Mouse (Mus musculus): Measurements from ENCODE around the gene Rps7. TPM values are rescaled to one million over a fixed set of nuclear protein-coding genes. Genes with fewer than 3 reads are reported as not detected.

Gene Rps7
- 309 and 363 TPM in 2 replicates for polyA plus RNA-seq (2012)

GRCm38 (mm10) chr12:28635535-28636476, at the start of gene Rps7:
Gene Rps7, minus strand, starts transcription at chr12:28635953.
- no peak for TF ChIP-seq GATA1 (IDR thresholded peaks at IDR 0.05; ENCODE audit: low read length)

- no peak for TF ChIP-seq GATA1 (IDR thresholded peaks at IDR 0.05; ENCODE audit: low read length)
These were observed 48.9 kb upstream of the Rps7 start for GRCm38 (mm10) chr12:28684674-28685073.

GRCm38 (mm10) chr12:28675925-28676209, 40.1 kb upstream of the Rps7 start:
- no peak for TF ChIP-seq GATA1 (IDR thresholded peaks at IDR 0.05; ENCODE audit: low read length)

- no peak for TF ChIP-seq GATA1 (IDR thresholded peaks at IDR 0.05; ENCODE audit: low read length)
These were observed 39.6 kb upstream of the Rps7 start, which contains the start of gene Adi1 for GRCm38 (mm10) chr12:28675121-28675924. Gene Adi1, plus strand, starts transcription at chr12:28675231.

GRCm38 (mm10) chr12:28674038-28674720, 38.4 kb upstream of the Rps7 start:
- no peak for TF ChIP-seq GATA1 (IDR thresholded peaks at IDR 0.05; ENCODE audit: low read length)

GRCm38 (mm10) chr12:28667287-28667686, 31.5 kb upstream of the Rps7 start:
- no peak for TF ChIP-seq GATA1 (IDR thresholded peaks at IDR 0.05; ENCODE audit: low read length)

- no peak for TF ChIP-seq GATA1 (IDR thresholded peaks at IDR 0.05; ENCODE audit: low read length)
These were observed 31.0 kb upstream of the Rps7 start for GRCm38 (mm10) chr12:28666734-28667133.

- no peak for TF ChIP-seq GATA1 (IDR thresholded peaks at IDR 0.05; ENCODE audit: low read length)
These were observed 26.9 kb upstream of the Rps7 start for GRCm38 (mm10) chr12:28662628-28663027.

GRCm38 (mm10) chr12:28649141-28650110, 13.7 kb upstream of the Rps7 start, which contains the start of gene Rnaseh1:
Gene Rnaseh1, plus strand, starts transcription at chr12:28649602.
- no peak for TF ChIP-seq GATA1 (IDR thresholded peaks at IDR 0.05; ENCODE audit: low read length)

- no peak for TF ChIP-seq GATA1 (IDR thresholded peaks at IDR 0.05; ENCODE audit: low read length)
These were observed 3.0 kb upstream of the Rps7 start for GRCm38 (mm10) chr12:28638778-28639177.

- TF ChIP-seq GATA1 (IDR thresholded peaks at IDR 0.05; ENCODE audit: low read length), result no peak
These were observed 790 bp upstream of the Rps7 start for GRCm38 (mm10) chr12:28636543-28636942.

GRCm38 (mm10) chr12:28635058-28635534, 657 bp downstream of the Rps7 start:
- TF ChIP-seq GATA1 (IDR thresholded peaks at IDR 0.05; ENCODE audit: low read length), result no peak

- TF ChIP-seq GATA1 (IDR thresholded peaks at IDR 0.05; ENCODE audit: low read length), result no peak
These were observed 7.3 kb downstream of the Rps7 start for GRCm38 (mm10) chr12:28628436-28628835.

GRCm38 (mm10) chr12:28627092-28627491, 8.7 kb downstream of the Rps7 start:
- no peak for TF ChIP-seq GATA1 (IDR thresholded peaks at IDR 0.05; ENCODE audit: low read length)
